Comparison of ENCODE assay signal across 9 mouse cellular contexts in genomic region chr11:65088451-65089222, GRCm38 (mm10).
DNase-seq lines count a peak whose midpoint lies in the region; ATAC-seq and TF ChIP-seq lines count a peak whose summit lies in the region.
"Had no signal": no experiment of that assay in that cellular context is flagged by ENCODE, and none has a peak within 500 bp of the region (broad histone marks: within the 10 kb centered on the region; RNA-seq: fewer than 3 reads in every experiment).

No protein-coding gene starts in this region.

- H3K79me2 ChIP-seq in heart, adult 2 months (replicated peaks; ENCODE audit: control insufficient read depth, insufficient read depth, low read length) = no peaks in the 10 kb centered on the region

- peak; percentile 83 for TF ChIP-seq CTCF in heart, adult 2 months (IDR thresholded peaks at IDR 0.05)

- H3K4me1 ChIP-seq in heart, adult 2 months (ENCODE audit: control insufficient read depth, insufficient read depth, low read length) = no peaks in the 10 kb centered on the region
- H3K4me1 ChIP-seq in intestine, embryonic 16.5 days (ENCODE audit: control insufficient read depth, insufficient read depth, low read length) = 0 out of 2 replicates have a peak, but pooled peaks cover 4% of the 10 kb centered on the region
- H3K4me1 ChIP-seq: limb, embryonic 15.5 days had no signal

- no peak for TF ChIP-seq POLR2A in heart, adult 2 months (IDR thresholded peaks at IDR 0.05; ENCODE audit: insufficient read depth, low read depth, low read length)

- no peak overlapping the region for H3K27ac ChIP-seq in heart, adult 2 months
- H3K27ac ChIP-seq in intestine, embryonic 16.5 days (ENCODE audit: low read length) = 0 out of 2 replicates have a peak overlapping the region, but pooled peaks have one; percentile 2
- H3K27ac ChIP-seq: limb, embryonic 15.5 days had no signal

- H3K27me3 ChIP-seq in heart, adult 2 months (ENCODE audit: control insufficient read depth, insufficient read depth, low read length) = no peaks in the 10 kb centered on the region
- H3K27me3 ChIP-seq in intestine, embryonic 16.5 days (replicated peaks; ENCODE audit: control insufficient read depth, insufficient read depth, low read length) = no peaks in the 10 kb centered on the region
- H3K27me3 ChIP-seq: limb, embryonic 15.5 days had no signal

- H3K9ac ChIP-seq in heart, adult 2 months (ENCODE audit: low read depth, low read length) = no peak overlapping the region
- no peak overlapping the region for H3K9ac ChIP-seq in intestine, embryonic 16.5 days (ENCODE audit: low read depth, low read length)
- H3K9ac ChIP-seq: limb, embryonic 15.5 days had no signal

- intact Hi-C loops in heart, adult 2 months (cut with DNase I) = loop anchor here (2.0 kb wide), 1 partner anchor 40 kb away; no protein-coding TSS in a partner anchor

- no peak overlapping the region for H3K4me2 ChIP-seq in intestine, embryonic 16.5 days (ENCODE audit: low read depth, low read length)
- H3K4me2 ChIP-seq: limb, embryonic 15.5 days had no signal

- no peak overlapping the region for H3K4me3 ChIP-seq in heart, adult 2 months
- no peak overlapping the region for H3K4me3 ChIP-seq in intestine, embryonic 16.5 days (ENCODE audit: low read length)
- H3K4me3 ChIP-seq: limb, embryonic 15.5 days had no signal

- no peak for TF ChIP-seq EP300 in heart, adult 2 months (IDR thresholded peaks at IDR 0.05; ENCODE audit: insufficient read depth, low read depth, low read length)

- no peaks in the 10 kb centered on the region for H3K36me3 ChIP-seq in heart, adult 2 months (ENCODE audit: control insufficient read depth, insufficient read depth, low read length)
- no peaks in the 10 kb centered on the region for H3K36me3 ChIP-seq in intestine, embryonic 16.5 days (ENCODE audit: control insufficient read depth, insufficient read depth, low read length)
- H3K36me3 ChIP-seq: limb, embryonic 15.5 days had no signal

- no peaks in the 10 kb centered on the region for H3K9me3 ChIP-seq in intestine, embryonic 16.5 days (ENCODE audit: control insufficient read depth, low read length)
- H3K9me3 ChIP-seq: limb, embryonic 15.5 days had no signal

- ATAC-seq in intestine, embryonic 16.5 days = peak; percentile 95

- peak in 1 of 2 experiments; percentile 57 for DNase-seq in heart, adult 2 months
- no peak for DNase-seq in heart, adult 8-10 months (ENCODE audit: low spot score)
- peak; percentile 8 to 30 for DNase-seq in urinary bladder, adult 18-20 months (ENCODE audit: low spot score in 2 of 2)
- no peak for DNase-seq in urinary bladder, postnatal 4 days (ENCODE audit: low spot score in 2 of 2)
- DNase-seq in cerebellum, postnatal 14 days = peak; percentile 83
- DNase-seq in lung, postnatal 25 days (ENCODE audit: low spot score) = peak; percentile 48
- no peak for DNase-seq in spleen, adult 12 weeks (ENCODE audit: low spot score)

- WGBS in heart, adult 2 months = 32% methylated on average over 5 of the region's 5 CpGs
- 30% methylated on average over 5 of the region's 5 CpGs for WGBS in intestine, embryonic 16.5 days

Comparison
In these comparisons a context has a peak if more than half of its experiments do, and no peak if none do; other contexts are left out.
1. DNase-seq: peak in urinary bladder, adult 18-20 months (2 of 2), cerebellum, postnatal 14 days (2 of 2) and lung, postnatal 25 days (single experiment); none in heart, adult 8-10 months (single experiment), urinary bladder, postnatal 4 days (0 of 2) and spleen, adult 12 weeks (single experiment).